Mouse (Mus musculus) lung, postnatal 0 days (tissue): ENCODE data around the gene Bach2.

Experiments
- CTCF ChIP-seq: IDR thresholded peaks from 2 replicates; pipeline ENCODE4 v1.5.1; 2016; ENCODE audit warnings: antibody characterized with exemption, mild to moderate bottlenecking
- EP300 ChIP-seq: IDR thresholded peaks from 2 replicates; pipeline ENCODE4 v1.6.1; 2016; ENCODE audit warnings: antibody characterized with exemption, mild to moderate bottlenecking, control low read depth

DNA sequence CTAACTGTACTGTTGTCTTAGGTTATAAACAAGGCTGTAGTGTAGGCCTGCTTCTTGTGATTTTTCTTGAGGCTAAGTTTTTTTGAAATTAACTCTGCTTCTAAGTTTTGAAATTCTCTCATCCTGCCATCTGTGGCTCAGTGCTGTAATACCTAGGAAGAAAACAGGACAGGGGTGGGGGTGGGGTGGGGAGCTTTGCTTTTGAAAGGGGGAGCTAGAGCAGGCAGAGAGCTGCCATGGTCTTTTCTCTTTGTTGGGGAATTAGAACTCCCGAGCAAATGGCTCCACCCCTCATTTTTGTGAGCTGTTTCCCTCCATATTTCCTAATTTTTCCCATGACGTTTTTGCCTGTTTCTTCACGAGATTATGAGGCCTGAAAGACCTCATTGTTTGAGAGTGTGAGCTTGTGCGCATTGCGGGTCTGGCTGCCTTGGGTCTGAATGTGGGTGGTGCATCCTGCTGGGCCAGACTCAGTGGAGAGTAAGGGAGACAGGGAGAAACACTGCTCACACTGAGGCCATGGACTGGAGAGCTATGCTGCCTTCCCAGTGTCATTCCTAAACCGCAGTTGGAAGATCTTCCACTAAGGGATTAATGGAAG lies 58.6 kb downstream of the Bach2 start:
- no peak for TF ChIP-seq CTCF
- no peak for TF ChIP-seq EP300
